Comparison of ENCODE assay signal across 9 mouse cellular contexts in genomic region chr6:138171480-138172224, GRCm38 (mm10). TPM values are rescaled to one million over a fixed set of nuclear protein-coding genes. Genes with fewer than 3 reads are reported as not detected.
DNase-seq lines count a peak whose midpoint lies in the region; ATAC-seq and TF ChIP-seq lines count a peak whose summit lies in the region.
"Had no signal": no experiment of that assay in that cellular context is flagged by ENCODE, and none has a peak within 500 bp of the region (broad histone marks: within the 10 kb centered on the region; RNA-seq: fewer than 3 reads in every experiment).

No protein-coding gene starts in this region.

- TF ChIP-seq CTCF in heart, postnatal 0 days (IDR thresholded peaks at IDR 0.05; ENCODE audit: low read depth): peak; percentile 71
- peak; percentile 81 for TF ChIP-seq CTCF in layer of hippocampus, adult 2 months (conservative IDR thresholded peaks at IDR 0.05)
- TF ChIP-seq CTCF in stomach, postnatal 0 days (IDR thresholded peaks at IDR 0.05; ENCODE audit: low read depth): peak; percentile 83

- DNase-seq in cerebellum, adult 8-10 months: no peak
- peak; percentile 35 for DNase-seq in embryo, embryonic 9.5 days (ENCODE audit: extremely low spot score)
- peak; percentile 36 for DNase-seq in heart, postnatal 0 days (ENCODE audit: low spot score)
- peak; percentile 53 for DNase-seq in layer of hippocampus, adult 2 months (ENCODE audit: low spot score in 2 of 2)
- peak; percentile 85 for DNase-seq in midbrain, embryonic 11.5 days (ENCODE audit: low spot score, missing footprints)
- DNase-seq in stomach, postnatal 0 days (ENCODE audit: low spot score): peak; percentile 25
- no peak for DNase-seq in gastrocnemius, postnatal 14 days
- DNase-seq: liver, embryonic 13.5 days had no signal

- no peaks in the 10 kb centered on the region for H3K36me3 ChIP-seq in heart, postnatal 0 days (replicated peaks; ENCODE audit: control insufficient read depth, insufficient read depth, low read length)
- no peaks in the 10 kb centered on the region for H3K36me3 ChIP-seq in midbrain, embryonic 11.5 days (ENCODE audit: control insufficient read depth, insufficient read depth, low read length)
- H3K36me3 ChIP-seq in stomach, postnatal 0 days (ENCODE audit: control insufficient read depth, insufficient read depth, low read length): no peaks in the 10 kb centered on the region
- H3K36me3 ChIP-seq: liver, embryonic 13.5 days had no signal

- intact Hi-C loops in gastrocnemius, postnatal 14 days (cut with DNase I; ENCODE audit: low total_unique reads): no loop called here

- no peaks in the 10 kb centered on the region for H3K9me3 ChIP-seq in heart, postnatal 0 days (replicated peaks; ENCODE audit: control insufficient read depth, low read length)
- H3K9me3 ChIP-seq in midbrain, embryonic 11.5 days (ENCODE audit: control insufficient read depth, low read length): no peaks in the 10 kb centered on the region
- H3K9me3 ChIP-seq in stomach, postnatal 0 days (ENCODE audit: control insufficient read depth, low read length): no peaks in the 10 kb centered on the region
- H3K9me3 ChIP-seq: liver, embryonic 13.5 days had no signal

- no peak overlapping the region for H3K9ac ChIP-seq in heart, postnatal 0 days (replicated peaks; ENCODE audit: low read depth, low read length)
- no peak overlapping the region for H3K9ac ChIP-seq in midbrain, embryonic 11.5 days (ENCODE audit: low read length)
- H3K9ac ChIP-seq in stomach, postnatal 0 days (ENCODE audit: low read length): no peak overlapping the region
- H3K9ac ChIP-seq: liver, embryonic 13.5 days had no signal

- no peak overlapping the region for H3K4me2 ChIP-seq in heart, postnatal 0 days (ENCODE audit: low read depth, low read length)
- H3K4me2 ChIP-seq in midbrain, embryonic 11.5 days: no peak overlapping the region
- no peak overlapping the region for H3K4me2 ChIP-seq in stomach, postnatal 0 days (replicated peaks; ENCODE audit: low read depth)
- H3K4me2 ChIP-seq: liver, embryonic 13.5 days had no signal

- no peak overlapping the region for H3K4me3 ChIP-seq in heart, postnatal 0 days (ENCODE audit: low read depth, low read length)
- no peak overlapping the region for H3K4me3 ChIP-seq in layer of hippocampus, adult 2 months
- no peak overlapping the region for H3K4me3 ChIP-seq in midbrain, embryonic 11.5 days (ENCODE audit: low read depth, low read length)
- no peak overlapping the region for H3K4me3 ChIP-seq in stomach, postnatal 0 days (ENCODE audit: low read depth, low read length)
- H3K4me3 ChIP-seq: liver, embryonic 13.5 days had no signal

- no peak overlapping the region for H3K27ac ChIP-seq in heart, postnatal 0 days (ENCODE audit: low read depth)
- H3K27ac ChIP-seq in layer of hippocampus, adult 2 months: no peak overlapping the region
- H3K27ac ChIP-seq in midbrain, embryonic 11.5 days (ENCODE audit: low read depth, low read length): no peak overlapping the region
- no peak overlapping the region for H3K27ac ChIP-seq in stomach, postnatal 0 days (replicated peaks)
- H3K27ac ChIP-seq: liver, embryonic 13.5 days had no signal

- ATAC-seq in cerebellum, adult (ENCODE audit: insufficient number of reproducible peaks, low FRiP score, low TSS enrichment): 0 out of 2 replicates have a peak, but pooled peaks have one; percentile 31
- peak; percentile 89 for ATAC-seq in heart, postnatal 0 days (ENCODE audit: insufficient read depth, low read depth)
- peak; percentile 74 for ATAC-seq in midbrain, embryonic 11.5 days (ENCODE audit: low FRiP score)
- peak; percentile 53; the same call in 1 of the 2 replicates for ATAC-seq in stomach, postnatal 0 days (ENCODE audit: low FRiP score, low TSS enrichment)

- no peak for TF ChIP-seq EP300 in heart, postnatal 0 days (IDR thresholded peaks at IDR 0.05; ENCODE audit: low read depth)
- TF ChIP-seq EP300 in stomach, postnatal 0 days (optimal IDR thresholded peaks at IDR 0.05): no peak

- no peaks in the 10 kb centered on the region for H3K27me3 ChIP-seq in heart, postnatal 0 days (ENCODE audit: control insufficient read depth, insufficient read depth, low read length)
- no peaks in the 10 kb centered on the region for H3K27me3 ChIP-seq in midbrain, embryonic 11.5 days (ENCODE audit: control insufficient read depth, insufficient read depth, low read length)
- no peaks in the 10 kb centered on the region for H3K27me3 ChIP-seq in stomach, postnatal 0 days (ENCODE audit: control insufficient read depth, insufficient read depth, low read length)
- H3K27me3 ChIP-seq: liver, embryonic 13.5 days had no signal

- 51% methylated on average over 15 of the region's 15 CpGs for WGBS in heart, postnatal 0 days
- WGBS in midbrain, embryonic 11.5 days: 75% methylated on average over 15 of the region's 15 CpGs
- 49% methylated on average over 15 of the region's 15 CpGs for WGBS in stomach, postnatal 0 days

- peaks cover 3% of the 10 kb centered on the region; the same call in 1 of the 2 replicates for H3K4me1 ChIP-seq in heart, postnatal 0 days (ENCODE audit: control insufficient read depth, insufficient read depth)
- H3K4me1 ChIP-seq in midbrain, embryonic 11.5 days (ENCODE audit: control insufficient read depth, insufficient read depth, low read length): no peaks in the 10 kb centered on the region
- no peaks in the 10 kb centered on the region for H3K4me1 ChIP-seq in stomach, postnatal 0 days (replicated peaks; ENCODE audit: control insufficient read depth, insufficient read depth)
- H3K4me1 ChIP-seq: liver, embryonic 13.5 days had no signal

RNA-seq across cellular contexts. Expression of gene Mgst1, which starts 31.5 kb away (rescaled TPM):
- total RNA-seq in heart, postnatal 0 days (2014; rRNA removed; ENCODE audit: low replicate concordance): 62.2 and 89.9 TPM in 2 replicates
- 117 and 143 TPM in 2 replicates for polyA plus RNA-seq in heart, postnatal 0 days (2015; fragmentation: Nextera tagmentation; extraction: Ambion mirVana)
- 10 to 100 TPM; 11.2 to 15.1 TPM for total RNA-seq in layer of hippocampus, adult 2 months (2021)
- 53.2 and 58.4 TPM in 2 replicates for polyA plus RNA-seq in midbrain, embryonic 11.5 days (2014; fragmentation: Nextera tagmentation; extraction: Ambion mirVana)
- polyA plus RNA-seq in stomach, postnatal 0 days (2015; fragmentation: Nextera tagmentation; extraction: Ambion mirVana): 563 and 579 TPM in 2 replicates
- total RNA-seq in gastrocnemius, postnatal 14 days (2021): 1 to 10 TPM; 9.4 to 9.8 TPM

Comparison
In these comparisons a context has a peak if more than half of its experiments do, and no peak if none do; other contexts are left out.
1. ATAC-seq: peak in every context shown above with its lines; median percentile 89 in heart, postnatal 0 days; 74 in midbrain, embryonic 11.5 days; 53 in stomach, postnatal 0 days; 31 in cerebellum, adult.
2. DNase-seq: peak in embryo, embryonic 9.5 days (single experiment), heart, postnatal 0 days (single experiment), layer of hippocampus, adult 2 months (2 of 2), midbrain, embryonic 11.5 days (single experiment) and stomach, postnatal 0 days (single experiment); none in cerebellum, adult 8-10 months (single experiment) and gastrocnemius, postnatal 14 days (single experiment).
3. Peak in every context shown above with its lines, with median percentiles within 50 percentile points of each other: CTCF ChIP-seq.